Mouse (Mus musculus): ENCODE measurements around the gene Sertm1. TPM values are rescaled to one million over a fixed set of nuclear protein-coding genes. Genes with fewer than 3 reads are reported as not detected.

Sertm1 gene
- under 1 TPM; 0.14 to 0.31 (median 0.19) TPM for total RNA-seq (2022)

DNA sequence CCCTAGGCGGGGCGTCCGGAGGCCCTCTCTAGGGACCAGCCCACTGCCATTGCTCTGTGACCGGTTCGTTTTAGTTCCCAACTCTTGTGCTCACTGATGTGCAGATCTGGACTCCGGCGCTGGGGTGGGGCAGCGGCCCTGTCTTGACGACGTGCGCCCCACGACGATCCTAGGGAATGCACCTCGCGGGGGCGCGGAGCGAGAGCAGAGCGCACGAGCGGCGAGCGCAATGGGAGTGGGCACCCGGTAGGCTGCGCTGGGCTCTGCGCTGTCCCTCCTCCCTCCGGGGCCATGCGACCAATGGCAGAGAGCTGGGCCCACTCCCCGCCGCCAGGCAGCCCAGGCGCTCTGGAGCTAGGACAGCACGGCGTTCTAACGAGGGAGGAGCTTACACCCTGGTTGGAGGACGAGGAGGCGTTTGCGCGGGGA is at the start of gene Sertm1:
TSS of gene Sertm1 (minus strand) at position 245 of the 429 bp plus-strand sequence.
- DNase-seq (ENCODE audit: low spot score) = no peak

DNA sequence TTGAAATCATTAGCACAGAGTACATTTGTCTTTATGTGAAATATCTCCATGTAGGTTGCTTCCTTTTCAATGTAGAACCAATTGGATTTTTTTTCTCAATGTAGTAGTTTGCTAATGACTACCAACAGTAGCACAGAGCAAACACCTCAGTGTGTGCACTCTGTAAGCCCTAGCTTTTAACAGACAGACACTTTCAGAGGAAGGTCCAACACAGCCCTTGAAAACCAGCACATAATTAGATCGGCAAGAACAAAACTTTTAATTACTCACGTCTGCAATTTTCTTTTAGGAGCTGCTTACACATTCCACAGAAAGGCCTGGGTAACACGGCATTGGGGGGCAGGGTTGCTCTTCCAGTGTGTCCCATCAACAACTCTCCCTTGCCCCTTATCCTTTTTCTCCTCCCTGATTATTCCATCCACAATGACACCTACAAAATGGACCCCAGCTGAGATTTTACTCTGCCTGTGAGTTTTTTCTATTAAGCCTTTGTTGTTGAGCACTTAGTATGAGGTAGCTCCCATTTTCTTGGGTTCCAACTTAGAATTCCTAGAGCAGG is 49.3 kb upstream of the Sertm1 start:
- no peak for DNase-seq (ENCODE audit: low spot score)

DNA sequence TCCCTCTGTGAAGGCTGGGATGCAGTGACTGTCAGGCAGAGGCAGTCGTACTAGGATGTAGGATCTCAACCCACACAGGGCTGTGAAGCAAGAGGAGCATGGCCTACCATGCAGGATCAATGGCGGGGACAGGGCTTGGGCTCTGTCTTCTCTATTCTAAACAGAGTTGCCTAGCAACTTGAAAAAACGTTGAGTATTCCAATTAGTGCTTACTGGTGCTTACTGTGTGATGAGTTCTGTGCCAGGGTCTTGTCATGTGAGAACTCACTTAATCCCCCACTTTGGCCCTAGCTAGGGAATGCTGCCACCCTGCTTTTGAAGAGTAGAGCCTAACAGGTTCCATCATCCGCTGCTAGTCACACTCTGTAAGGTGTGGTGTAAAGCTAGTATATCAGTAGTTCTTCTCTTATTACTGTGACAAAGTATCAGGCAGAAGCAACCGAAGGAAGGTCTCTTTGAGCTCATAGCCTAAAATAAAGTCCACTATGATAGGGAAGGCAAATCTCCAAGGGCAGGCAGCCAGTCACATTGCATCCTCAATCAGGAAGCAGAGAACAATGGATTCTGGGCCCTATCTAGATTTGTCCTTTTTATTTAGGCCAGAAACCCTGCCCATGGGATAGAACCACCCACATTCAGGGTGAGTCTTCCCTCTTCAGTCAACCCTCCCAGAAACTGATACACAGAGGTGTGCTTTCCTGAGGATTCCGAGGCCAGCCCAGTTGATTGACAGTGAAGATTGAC is 27.6 kb upstream of the Sertm1 start:
- peak; percentile 38 for DNase-seq (ENCODE audit: low spot score)

DNA sequence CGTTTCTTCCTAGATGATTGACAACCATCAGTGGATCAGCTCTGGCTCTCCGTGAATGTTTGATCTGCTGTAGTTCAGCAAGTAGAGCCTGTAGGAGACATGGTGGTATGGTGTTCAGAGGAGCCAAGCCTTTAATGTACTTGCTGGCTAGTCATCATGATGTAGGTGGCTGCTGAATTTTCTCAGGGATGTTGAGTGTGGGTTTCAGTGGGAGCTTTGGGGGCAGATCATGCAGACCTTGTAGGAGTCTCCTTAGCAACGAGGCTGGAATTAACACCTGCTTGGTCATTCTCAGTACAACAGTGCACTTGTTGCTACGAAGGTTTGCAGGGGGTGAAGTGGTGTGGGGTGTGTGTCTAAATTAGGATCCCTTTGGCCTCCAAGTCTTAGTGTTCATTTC is 18.8 kb upstream of the Sertm1 start:
- no peak for DNase-seq (ENCODE audit: low spot score)

DNA sequence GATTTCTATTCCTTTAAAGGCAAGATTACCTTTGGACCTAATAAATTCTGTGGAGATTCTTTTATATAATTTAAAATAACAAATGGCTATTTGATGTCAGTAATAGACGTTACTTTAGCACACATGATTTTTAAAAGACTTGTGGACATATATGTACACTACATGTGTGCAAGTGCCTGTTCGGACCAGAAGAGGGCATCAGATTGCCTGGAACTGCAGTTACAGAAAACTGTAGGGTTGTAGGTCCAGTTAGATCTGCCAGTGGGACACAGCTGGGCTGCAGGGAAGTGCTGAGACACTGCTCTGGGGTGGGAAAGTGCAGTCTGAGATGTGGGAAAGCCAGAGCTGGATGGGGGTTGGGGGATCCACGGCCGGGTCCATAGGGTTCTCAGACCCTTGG is 16.9 kb upstream of the Sertm1 start:
- no peak for DNase-seq (ENCODE audit: low spot score)

DNA sequence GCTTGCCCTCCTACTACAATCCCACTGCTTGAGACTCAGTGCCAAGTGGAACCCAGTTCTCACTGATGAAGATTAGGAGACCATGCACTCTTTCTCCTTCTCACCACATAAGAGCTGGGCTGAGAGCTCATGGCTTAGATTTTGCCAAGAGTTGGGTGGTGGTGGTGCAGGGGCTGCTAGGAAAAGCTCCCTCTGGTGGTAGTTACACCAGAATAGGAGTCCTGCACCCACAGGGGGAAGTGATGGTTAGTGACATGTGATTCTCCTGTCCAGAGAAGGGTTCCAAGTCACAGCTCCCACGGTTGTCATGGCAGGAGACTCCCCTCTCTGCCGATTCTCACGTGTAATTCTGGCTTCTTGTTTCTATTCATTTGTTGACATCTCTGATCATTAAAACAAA is 4.7 kb upstream of the Sertm1 start:
- DNase-seq (ENCODE audit: low spot score) = no peak

DNA sequence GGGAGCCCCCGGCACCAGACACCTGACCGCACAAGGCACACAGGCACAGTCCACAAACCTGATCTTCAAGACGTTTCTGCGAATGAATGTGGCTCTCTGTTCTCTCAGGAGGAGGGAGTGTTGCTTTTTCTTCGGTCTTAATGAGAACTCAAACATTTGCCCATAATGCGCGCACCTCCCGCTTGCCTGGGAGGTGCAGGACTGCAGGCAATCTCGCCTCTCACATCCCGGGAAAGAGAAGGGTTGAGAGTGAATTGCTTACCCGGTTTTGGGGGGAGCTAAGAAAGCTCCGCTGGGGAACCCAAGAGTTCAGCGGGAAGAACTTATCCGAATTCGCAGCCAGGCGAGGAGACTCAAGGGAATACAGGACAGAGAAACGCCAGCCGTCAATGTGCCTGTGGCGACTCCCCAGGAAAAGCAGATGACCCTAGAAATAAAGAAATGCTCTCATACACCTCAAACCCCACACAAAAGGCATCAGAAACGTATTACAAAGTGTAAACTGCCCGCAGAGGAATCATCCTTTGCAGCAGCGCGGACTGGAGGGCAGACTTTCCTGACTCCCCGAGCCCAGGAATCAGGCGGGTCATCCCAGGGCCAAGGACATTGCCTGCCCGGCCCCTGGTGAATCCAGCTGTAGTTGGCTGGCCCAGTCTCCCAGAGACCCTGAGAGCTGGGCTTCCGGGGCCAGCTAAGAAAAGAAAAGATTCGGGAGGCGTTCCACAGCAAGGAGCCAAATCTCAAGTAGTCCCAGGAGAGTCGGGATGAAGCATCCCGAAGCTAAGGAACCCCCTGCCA is 643 bp downstream of the Sertm1 start:
- DNase-seq (ENCODE audit: low spot score) = no peak

DNA sequence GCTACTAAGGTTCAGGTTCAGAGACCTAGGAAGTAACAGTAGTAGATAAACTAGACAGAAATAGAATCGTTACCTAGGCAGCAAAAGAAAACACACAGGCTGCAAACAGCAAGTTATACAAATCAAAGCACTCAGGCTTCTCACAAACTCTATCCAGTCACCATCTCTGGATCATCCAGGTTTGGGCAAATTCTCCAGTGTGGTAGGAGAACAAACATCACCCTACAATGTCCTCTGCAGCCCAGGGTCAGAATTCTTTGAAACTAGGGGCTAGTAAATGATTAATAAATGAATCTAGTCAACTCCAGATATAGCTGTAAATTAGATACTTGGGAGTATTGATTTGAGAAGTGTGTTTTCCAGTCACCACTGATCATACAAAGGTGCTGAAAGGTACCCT is 6.8 kb downstream of the Sertm1 start:
- DNase-seq (ENCODE audit: low spot score) = peak; percentile 3

DNA sequence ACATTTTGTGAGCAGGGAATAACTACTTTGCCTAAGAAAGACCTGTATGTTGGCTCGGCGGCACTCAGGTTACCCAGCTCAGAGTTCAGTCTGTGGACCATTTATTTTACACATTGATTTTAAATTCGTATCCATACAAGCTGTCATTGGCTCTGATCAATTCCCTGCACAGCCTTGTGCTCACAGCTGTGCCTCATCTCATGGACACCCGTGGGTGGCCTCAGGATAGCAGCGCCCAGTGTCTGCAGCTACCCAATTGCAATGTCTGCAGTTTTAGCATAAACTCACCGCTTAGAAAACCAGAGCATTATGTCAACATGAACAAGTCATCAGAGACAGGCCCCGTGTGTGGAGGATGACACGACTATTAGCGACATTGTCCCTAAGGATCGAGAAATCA is 17.7 kb downstream of the Sertm1 start:
- no peak for DNase-seq (ENCODE audit: low spot score)

DNA sequence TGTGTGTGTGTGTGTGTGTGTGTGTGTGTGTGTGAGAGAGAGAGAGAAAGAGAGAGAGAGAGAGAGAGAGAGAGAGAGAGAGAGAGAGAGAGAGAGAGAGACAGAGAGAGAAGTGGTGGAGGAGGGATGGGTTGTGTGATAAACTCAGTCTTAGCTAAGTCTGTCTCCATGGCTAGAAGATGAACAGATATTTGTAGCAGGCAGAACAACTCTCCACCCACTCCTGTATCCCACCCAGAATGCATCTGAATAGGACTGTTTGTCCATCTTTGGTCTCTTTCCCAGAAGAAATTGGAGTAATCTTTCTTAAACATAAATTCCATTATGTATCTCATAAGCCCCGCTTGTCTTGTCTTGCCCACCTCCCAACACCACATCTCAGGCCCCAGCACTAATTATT is 20.8 kb downstream of the Sertm1 start:
- no peak for DNase-seq (ENCODE audit: low spot score)

DNA sequence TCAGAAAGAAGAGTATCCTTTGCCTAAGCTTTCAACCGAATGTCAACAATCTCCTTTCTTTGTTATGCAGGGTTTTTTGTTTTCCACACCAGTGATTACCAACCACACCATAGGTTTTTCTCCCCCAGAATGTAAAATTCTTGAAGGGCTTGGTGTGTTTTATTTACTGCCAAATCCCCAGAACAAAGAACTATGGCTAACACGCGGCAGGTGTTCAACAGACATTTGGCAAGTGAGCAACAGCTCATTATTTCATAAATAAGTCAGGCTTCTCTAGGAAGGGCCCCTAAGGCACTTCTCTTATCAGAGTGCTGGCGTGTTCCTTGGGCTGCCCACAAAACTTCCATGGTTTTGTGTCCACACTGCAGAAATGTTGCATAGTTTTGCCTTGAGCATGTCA is 23.5 kb downstream of the Sertm1 start:
- no peak for DNase-seq (ENCODE audit: low spot score)

DNA sequence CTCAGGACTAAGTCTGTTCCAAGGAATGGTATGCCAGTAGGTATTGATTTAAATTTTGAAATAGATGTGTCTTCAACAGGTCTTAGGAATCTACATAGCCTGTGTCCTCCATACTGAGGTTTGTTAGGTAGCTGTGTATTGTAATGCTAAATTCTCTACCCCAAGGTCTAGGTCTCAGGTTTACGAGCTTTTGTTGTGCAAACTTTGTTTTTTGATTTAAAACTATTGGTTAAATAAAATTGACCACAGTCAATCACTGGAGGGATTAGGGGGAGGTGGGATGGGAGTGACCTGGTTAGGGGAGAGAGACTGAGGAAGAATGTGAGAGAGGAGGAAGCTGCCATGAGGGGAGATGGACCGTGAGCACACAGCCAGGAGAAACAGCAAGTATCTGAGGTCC is 29.2 kb downstream of the Sertm1 start:
- DNase-seq (ENCODE audit: low spot score) = no peak

Other genes starting within 250 kb of the Sertm1 start
- 10 to 100 TPM; 16.7 to 22.3 (median 18.6) TPM for gene Supt20, start 223.1 kb downstream of the Sertm1 start, total RNA-seq (2022)
- gene Gm21958, start 201.5 kb downstream of the Sertm1 start, total RNA-seq (2022) = not detected
- 10 to 100 TPM; 16.1 to 20.2 (median 18.9) TPM for gene Exosc8, start 180.5 kb downstream of the Sertm1 start, total RNA-seq (2022)
- 10 to 100 TPM in 2 of 4 experiments, 1 to 10 TPM in 2; 9.2 to 11.3 (median 10.3) TPM for gene Alg5, start 180.3 kb downstream of the Sertm1 start, total RNA-seq (2022)
- 1 to 10 TPM; 2.4 to 3.6 (median 2.5) TPM for gene Smad9, start 160.3 kb downstream of the Sertm1 start, total RNA-seq (2022)
- 10 to 100 TPM; 19.9 to 23.0 (median 21.4) TPM for gene Rfxap, start 108.1 kb downstream of the Sertm1 start, total RNA-seq (2022)
- gene Ccna1, start 139.6 kb upstream of the Sertm1 start, total RNA-seq (2022) = not detected
- 10 to 100 TPM; 36.9 to 46.0 (median 43.0) TPM for gene Spg20, start 196.2 kb upstream of the Sertm1 start, total RNA-seq (2022)
- under 1 TPM in 2 of 4 experiments, not detected in 2; 0.08 to 0.09 TPM for gene Ccdc169, start 221.5 kb upstream of the Sertm1 start, total RNA-seq (2022)

Data from heart, adult 8-10 months (tissue).